Mouse (Mus musculus) adrenal gland, postnatal 25 days (tissue): ENCODE measurements around the gene Fam72a. TPM values are rescaled to one million over a fixed set of nuclear protein-coding genes. Genes with fewer than 3 reads are reported as not detected.
A peak's percentile ranks its signal among the peaks of the same experiment; 100 is the strongest.

Experiments
- DNase-seq: peaks from one replicate; pipeline ENCODE4 v3.0.0; 2021; ENCODE audit warnings: mixed read lengths
- long read RNA-seq: library from polyadenylated mRNA; stranded (forward); transcript quantifications from one replicate; pipeline ENCODE4 v2.0.0, GENCODE M21; 2021
- total RNA-seq: library from RNA; stranded (reverse); gene quantifications from 2 replicates; pipeline ENCODE4 v1.2.3, GENCODE M21; 2021

Fam72a gene
- 1.4 and 1.9 TPM in 2 replicates for total RNA-seq
- long read RNA-seq, partial matches to known transcripts = 0 of 1 reads
- long read RNA-seq, other reads (novel, unspliced or antisense) = 0 of 1 reads

- DNase-seq = peak; percentile 94
These were observed at the start of gene Fam72a, which contains the start of gene Srgap2 for GRCm38 (mm10) chr1:131527281-131528080. TSS of gene Fam72a (plus strand) at chr1:131527903. TSS of gene Srgap2 (minus strand) at chr1:131527352.

GRCm38 (mm10) chr1:131478770-131479305 is 48.9 kb upstream of the Fam72a start:
- DNase-seq = no peak

- no peak for DNase-seq
These were observed 46.3 kb upstream of the Fam72a start for GRCm38 (mm10) chr1:131481391-131481790.

- DNase-seq = no peak
These were observed 45.5 kb upstream of the Fam72a start for GRCm38 (mm10) chr1:131482242-131482641.

- DNase-seq = no peak
These were observed 41.4 kb upstream of the Fam72a start for GRCm38 (mm10) chr1:131486094-131486850.

GRCm38 (mm10) chr1:131489312-131489711 is 38.4 kb upstream of the Fam72a start:
- DNase-seq = no peak

GRCm38 (mm10) chr1:131491579-131491978 is 36.1 kb upstream of the Fam72a start:
- no peak for DNase-seq

- no peak for DNase-seq
These were observed 35.3 kb upstream of the Fam72a start for GRCm38 (mm10) chr1:131492360-131492759.

- peak; percentile 46 for DNase-seq
These were observed 33.5 kb upstream of the Fam72a start for GRCm38 (mm10) chr1:131493966-131494898.

- DNase-seq = no peak
These were observed 29.5 kb upstream of the Fam72a start for GRCm38 (mm10) chr1:131498231-131498630.

- no peak for DNase-seq
These were observed 26.0 kb upstream of the Fam72a start for GRCm38 (mm10) chr1:131501681-131502080.

GRCm38 (mm10) chr1:131511131-131511530 is 16.6 kb upstream of the Fam72a start:
- no peak for DNase-seq

GRCm38 (mm10) chr1:131511661-131512500 is 15.8 kb upstream of the Fam72a start:
- DNase-seq = no peak

GRCm38 (mm10) chr1:131513136-131513535 is 14.6 kb upstream of the Fam72a start:
- DNase-seq = no peak

- no peak for DNase-seq
These were observed 13.5 kb upstream of the Fam72a start for GRCm38 (mm10) chr1:131514197-131514596.

- DNase-seq = no peak
These were observed 11.1 kb upstream of the Fam72a start for GRCm38 (mm10) chr1:131516588-131516987.

GRCm38 (mm10) chr1:131523794-131524193 is 3.9 kb upstream of the Fam72a start:
- no peak for DNase-seq

GRCm38 (mm10) chr1:131525101-131525585 is 2.6 kb upstream of the Fam72a start:
- DNase-seq = peak; percentile 45

GRCm38 (mm10) chr1:131525586-131526271 is 2.0 kb upstream of the Fam72a start:
- peak; percentile 39 for DNase-seq
